Mouse (Mus musculus) cerebellum, adult 2 months (tissue): ENCODE measurements around the gene Ccdc169.

Source experiments
- CTCF ChIP-seq: fragments of 200-500 bp; IDR thresholded peaks from 2 replicates; pipeline ENCODE4 v1.5.1; 2011; ENCODE audit warnings: low read depth, mild to moderate bottlenecking, control low read depth, low read length, moderate library complexity, borderline replicate concordance; ENCODE audit not compliant: insufficient read depth
- POLR2A ChIP-seq: fragments of 200-500 bp; IDR thresholded peaks from 2 replicates; pipeline ENCODE4 v1.6.1; 2011; ENCODE audit warnings: low read length, control low read depth, borderline replicate concordance; ENCODE audit not compliant: insufficient read depth

- TF ChIP-seq POLR2A (no peak), CTCF (no peak)
Observed at GRCm38 (mm10) chr3:55193351-55193750, 56.2 kb downstream of the Ccdc169 start.
